Mouse (Mus musculus) left cerebral cortex, adult 8-10 months (tissue): ENCODE data around the gene Tsc1. TPM values are rescaled to one million over a fixed set of nuclear protein-coding genes. Genes with fewer than 3 reads are reported as not detected.

ENCODE experiments used
- DNase-seq, 2 experiments: peaks; one replicate each; pipeline ENCODE4 v3.0.0; 2022; ENCODE audit warnings: low spot score in 2 of 2
- total RNA-seq, 4 experiments: library from RNA; stranded (reverse); gene quantifications; 2 replicates each; pipeline ENCODE4 v1.2.4; 2022

The Tsc1 gene
- total RNA-seq, 4 experiments from 2014 or later, result 54.1 to 61.6 (median 57.4) TPM

DNA sequence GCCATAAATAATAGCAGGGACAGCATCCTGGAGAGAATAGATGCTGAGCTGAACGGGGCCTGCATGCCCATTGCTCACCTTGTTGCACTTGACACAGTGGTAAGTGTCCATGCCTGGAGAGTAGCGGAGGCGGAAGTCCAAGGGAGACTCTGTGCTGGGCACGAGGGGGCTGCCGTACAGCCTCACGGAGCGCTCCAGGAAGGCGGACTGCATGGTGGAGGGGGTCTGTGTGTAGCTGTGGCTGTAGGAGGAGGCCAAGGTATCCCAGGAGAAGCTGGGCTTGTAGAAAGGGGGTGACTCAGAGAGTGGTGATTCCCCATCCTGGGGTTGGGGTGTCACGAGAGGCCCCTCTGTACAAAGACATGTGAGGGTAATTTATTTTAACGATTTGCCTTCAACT, 27.4 kb upstream of the Tsc1 start:
- DNase-seq, result no peak

DNA sequence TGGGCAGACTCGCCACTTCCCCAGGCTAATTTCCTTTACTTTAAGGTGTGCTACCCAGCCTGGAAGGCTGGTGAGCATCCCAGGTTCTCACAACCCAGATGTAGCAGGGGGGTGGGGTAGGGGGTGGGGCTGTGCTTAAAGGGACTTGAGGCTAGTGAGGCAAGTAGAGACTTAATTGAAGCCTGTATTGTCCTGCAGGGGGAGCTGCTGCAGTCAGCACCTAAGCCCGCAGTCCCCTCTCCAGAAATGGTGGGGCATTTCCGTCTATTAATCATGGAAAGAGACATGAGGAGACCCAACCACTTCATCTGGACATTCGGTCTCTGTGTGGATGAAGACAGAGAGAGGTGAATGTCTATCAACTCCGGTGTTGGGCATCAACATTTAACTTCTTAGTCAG, 24.7 kb upstream of the Tsc1 start:
- DNase-seq, result no peak

DNA sequence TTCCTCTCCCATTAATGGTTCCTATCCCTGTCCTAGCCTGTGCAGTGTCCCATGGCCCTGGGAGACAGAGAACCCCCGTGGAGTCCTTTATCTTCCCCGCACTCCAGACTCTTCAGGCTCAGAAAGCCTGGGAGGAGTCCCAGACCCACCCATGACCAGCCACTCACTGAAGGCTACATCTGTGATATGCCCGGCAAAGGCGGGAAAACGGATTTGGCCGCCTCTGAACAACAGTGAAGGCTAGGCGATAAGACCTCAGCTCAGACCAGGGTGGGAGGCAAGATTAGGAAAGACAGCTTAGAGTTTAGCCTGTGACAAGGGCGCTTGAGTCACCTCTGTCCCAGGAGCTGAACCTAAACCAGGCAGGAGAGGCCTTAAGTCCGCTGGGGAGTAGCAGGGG, 24.2 kb upstream of the Tsc1 start:
- no peak for DNase-seq

DNA sequence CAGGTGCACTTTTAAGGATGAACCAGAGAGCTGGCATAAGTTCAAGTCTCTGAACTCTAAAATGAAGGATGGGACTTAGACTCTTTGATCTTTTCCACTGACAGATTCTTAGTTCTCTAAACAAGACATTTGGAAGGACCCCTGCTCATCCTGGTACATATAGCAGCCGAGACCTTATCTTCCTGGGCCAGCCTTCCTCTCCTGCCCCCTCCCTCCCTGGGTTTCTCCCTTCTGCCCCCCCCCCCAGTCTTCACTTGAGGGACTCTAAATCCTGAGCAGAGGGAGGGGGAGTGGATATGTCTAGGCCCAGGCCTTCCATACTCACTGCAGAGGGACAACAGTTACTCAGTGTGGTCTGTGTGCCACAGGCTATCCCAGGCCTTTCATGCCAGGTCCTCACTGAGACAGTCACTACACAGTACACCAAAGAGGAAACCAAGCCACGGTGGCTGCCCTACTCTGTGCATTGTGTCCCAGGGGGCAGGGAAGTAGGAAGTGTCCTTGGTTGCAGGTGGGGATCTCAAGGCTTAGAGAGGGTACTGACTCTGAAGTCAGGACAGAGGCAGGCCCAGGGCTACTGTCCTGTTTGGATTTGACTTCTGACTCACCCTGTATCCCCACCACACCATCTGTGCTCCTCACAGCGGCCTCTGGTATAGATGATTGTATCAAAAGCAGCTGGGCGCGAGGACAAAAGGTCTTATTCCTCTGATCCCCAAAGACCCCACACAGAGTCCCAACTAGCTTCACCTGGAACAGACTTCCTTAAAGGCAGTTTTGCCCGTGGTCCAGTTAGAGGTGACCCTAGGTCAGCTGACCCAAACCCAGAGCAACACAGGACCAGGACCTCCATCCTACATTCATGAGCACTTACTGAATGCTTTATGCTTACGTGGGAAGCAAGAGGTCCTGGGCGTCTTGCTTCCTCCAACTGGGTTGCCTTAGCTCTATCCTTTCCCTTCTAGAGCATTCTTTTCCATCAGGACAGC, 23.2 kb upstream of the Tsc1 start:
- no peak for DNase-seq

DNA sequence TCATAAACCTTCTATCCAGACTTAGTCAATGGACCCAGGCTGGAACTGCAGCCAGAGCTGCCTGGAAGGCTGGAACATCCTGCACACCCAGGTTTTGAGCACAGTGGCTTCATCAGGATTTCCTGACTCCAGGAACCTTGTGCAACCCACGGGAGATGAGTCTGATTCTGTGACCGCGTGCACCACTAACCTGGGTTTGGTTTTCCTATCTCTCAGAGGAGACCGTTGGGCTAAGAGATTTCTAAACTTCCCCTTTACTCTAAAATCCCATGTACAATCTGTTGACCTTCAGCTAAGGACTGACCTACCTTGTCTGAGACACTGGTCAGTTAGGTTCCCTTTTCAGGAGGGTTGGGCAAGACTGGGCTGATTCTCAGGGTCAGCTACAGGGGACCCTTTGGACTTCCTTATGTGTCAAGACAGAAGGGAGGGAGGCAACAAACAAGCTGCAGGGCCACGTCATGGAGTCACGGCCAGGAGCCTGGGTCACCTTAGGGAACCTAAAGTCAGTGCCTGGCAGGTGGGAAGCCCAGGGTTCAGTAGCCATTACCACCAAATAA, 22.2 kb upstream of the Tsc1 start:
- no peak for DNase-seq

DNA sequence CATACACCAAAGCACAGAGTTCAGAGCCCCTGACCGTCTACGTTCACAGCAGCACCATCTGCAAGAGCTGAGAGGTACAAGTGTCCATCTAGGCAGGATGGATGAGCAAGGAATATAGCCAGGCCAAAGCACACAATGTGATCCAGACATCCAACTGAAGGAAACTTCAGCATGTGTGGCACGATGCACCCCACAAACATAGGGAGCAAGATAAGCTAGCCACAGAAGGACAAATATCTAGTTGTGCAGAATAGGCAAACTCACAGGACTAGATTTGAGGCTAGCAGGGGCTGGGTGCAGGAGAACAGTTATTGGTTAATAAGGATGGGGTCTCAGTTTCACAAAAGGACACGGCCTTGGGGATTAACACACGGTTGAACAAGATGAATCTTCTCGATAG, 21.7 kb upstream of the Tsc1 start:
- no peak for DNase-seq

DNA sequence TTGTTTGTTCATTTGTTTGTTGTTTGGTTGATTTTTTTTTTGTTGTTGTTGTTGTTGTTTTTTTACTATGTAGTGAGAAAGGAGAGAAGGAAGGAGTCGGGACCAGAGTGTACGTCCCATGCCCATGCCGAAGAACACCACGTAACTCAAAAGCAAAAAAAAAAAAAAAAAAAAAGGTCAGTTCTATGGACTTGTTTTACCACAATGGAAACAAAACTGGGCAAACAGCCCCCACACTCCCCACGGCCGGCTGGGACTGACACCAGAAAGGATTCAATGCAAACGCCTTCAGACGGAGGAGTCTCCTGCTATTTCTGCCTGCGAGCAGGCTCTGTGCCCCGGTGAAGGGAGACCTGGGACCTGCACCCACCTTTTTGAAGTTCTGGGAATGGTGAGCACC, 20.5 kb upstream of the Tsc1 start:
- no peak for DNase-seq

DNA sequence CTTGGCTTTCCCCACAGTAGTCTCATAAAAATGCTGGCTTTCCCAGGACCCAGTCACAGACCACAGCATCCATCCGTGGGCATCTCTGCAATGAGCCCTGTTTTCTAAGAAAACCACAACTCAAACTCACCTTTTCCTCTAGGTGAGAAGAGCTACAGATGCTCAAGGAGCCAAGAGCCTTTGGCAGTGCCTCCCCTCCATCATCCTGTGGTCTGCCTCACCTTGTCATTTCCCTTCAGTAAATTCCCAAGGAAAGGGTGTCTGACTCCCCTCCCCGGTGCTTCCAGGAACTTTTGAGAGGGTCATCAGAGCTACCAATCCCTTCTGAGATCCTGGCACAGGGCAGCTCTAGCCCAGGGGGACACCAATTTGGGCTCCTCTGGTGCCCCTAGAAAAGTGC, 19.9 kb upstream of the Tsc1 start:
- DNase-seq, result no peak

DNA sequence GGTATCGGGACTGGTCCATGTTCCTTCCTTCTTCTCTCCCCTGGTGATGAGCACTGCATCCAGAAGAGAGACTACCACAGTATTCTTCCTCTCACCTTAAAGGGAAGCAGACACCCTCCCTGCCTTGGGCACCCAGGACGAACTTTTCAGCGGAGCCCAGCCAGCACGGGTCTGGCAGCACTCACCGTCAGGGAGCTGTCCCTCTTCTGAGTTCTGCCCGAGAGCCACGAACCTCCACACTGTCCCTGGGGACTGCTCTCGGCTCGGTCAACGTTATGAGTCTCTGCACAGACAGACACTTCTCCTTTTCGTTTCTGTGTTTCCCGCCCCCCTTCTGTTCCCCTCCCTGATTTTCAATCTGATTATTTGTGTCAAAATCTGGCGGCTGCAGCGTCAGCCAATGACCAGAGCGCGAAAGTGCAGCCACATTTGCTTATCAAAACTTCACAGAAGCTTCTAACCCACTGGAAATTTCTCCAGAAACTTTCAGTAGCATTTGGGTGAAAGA, 19.3 kb upstream of the Tsc1 start, which contains the start of gene Gfi1b:
TSS of gene Gfi1b (minus strand) at position 319 of the 508 bp plus-strand sequence.
- DNase-seq, result no peak

DNA sequence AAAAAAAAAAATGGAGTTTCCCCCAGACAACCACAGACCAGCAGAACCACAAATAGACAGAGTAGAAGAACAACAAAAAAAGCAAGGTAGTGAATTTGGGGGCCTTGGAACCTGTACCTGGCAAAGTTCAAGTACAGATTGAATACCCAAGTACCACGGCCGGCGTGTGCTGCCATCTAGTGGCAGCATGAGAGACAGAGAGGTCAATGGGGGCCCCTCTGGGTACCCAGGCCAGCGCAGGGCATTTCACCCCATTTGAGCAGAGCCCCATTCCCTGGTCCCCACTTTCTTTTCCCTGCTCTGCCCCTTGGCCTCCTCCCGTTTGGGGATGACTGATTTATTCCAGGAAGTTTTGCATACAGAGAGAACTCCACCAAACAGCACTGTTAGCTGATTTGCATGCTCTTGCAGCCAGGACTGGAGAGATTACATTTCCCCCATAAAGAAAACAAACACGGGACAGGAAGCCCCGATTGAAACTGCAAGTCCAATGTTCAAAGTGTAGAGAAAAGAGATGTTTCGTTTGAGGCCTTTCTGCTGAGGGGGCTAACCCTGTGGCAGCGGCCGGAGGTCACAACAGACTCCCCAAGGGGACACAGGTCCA, 18.4 kb upstream of the Tsc1 start:
- DNase-seq, result no peak

DNA sequence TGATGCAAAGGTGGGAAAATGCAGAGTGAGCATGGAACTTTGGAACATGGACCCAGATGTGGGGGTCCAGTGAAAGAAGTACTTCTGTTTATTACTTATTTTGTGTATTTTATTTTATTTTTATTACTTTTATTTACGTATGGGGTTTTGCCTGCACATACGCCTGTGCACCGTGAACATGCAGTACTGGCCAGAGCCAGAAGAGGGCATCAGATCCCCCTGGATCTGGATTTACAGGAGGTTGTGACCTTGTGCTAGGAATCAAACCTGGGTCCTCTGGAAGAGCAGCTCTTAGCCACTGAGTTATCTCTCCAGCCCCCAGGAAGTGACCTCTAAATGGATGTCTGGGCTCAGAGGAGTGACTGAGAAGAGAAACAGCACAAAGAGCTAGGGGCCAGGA, 16.2 kb upstream of the Tsc1 start:
- no peak for DNase-seq

DNA sequence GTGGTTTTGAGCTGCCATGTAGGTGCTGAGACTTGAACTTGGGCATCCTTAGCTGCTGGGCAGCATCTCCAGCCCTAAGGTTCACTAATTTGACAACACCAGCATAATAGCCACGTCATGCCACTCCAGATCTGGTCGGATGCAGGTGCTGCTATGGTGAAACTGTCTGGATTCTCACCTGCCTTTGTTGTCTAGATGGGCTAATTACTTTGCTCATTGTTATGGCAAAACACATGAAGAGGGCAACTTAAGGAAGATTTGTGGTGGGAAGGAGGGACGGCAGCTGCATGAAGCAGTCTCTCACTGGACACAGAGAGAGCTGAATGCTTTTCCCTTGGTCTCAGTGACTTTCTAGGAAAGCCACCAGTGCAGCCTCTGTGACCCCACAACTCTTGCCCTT, 15.0 kb upstream of the Tsc1 start:
- no peak for DNase-seq

DNA sequence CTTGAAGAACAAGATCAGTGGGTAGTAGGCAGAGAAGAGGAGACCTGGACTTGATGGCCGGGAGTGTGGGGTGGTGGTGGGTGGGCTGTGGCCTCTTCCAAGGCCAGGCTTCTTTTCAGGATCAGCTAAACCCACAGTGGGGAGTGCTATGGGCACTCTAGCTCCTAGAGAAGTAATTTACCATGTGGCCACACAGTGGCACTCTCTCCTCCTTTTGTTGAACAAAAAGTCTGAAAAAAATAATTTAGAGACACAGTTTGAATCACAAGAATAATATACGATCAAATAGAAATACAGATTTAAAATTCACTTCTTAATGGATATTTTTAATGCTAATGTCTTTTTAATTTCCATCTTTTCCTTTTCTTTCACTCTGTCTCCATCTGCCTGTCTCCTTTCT, 13.0 kb upstream of the Tsc1 start:
- DNase-seq, result no peak

DNA sequence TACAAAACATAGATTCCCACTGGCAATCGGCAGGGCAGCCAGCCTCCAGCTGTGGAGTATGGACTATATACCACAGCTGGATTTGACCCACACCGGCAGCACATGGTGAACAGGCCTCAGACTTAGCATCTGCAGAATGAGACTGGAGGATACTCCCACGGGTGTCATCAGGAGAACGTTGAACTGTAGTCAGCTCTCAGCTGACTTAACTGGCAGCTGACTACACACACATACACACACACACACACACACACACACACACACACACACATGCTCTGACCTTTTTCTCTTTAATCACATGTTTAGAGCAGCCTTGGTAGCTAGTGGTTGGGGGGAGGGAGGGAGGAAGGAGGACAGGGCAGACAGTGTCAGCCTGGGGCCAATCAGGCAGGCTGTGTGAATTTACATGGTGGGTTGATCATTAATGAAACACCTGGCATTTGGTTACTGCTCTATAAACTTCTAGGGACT, 11.1 kb upstream of the Tsc1 start:
- no peak for DNase-seq

DNA sequence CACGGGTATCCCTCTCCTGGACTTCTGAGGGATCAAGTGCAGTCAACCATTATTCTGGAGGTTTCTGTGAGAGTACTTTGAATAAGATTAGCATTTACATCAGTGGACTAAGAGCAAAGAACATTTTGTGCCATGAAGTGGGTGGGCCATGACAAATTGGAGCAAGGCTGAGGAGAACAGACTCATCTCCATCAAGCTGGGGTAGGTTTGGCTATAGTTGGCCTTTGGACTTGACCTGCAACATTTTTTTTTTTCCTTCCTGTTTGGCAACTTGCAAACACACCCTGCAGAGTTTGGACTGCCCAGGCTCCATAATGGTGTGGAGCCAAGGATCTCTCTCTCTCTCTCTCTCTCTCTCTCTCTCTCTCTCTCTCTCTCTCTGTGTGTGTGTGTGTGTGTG, 8.4 kb upstream of the Tsc1 start:
- DNase-seq, result no peak

DNA sequence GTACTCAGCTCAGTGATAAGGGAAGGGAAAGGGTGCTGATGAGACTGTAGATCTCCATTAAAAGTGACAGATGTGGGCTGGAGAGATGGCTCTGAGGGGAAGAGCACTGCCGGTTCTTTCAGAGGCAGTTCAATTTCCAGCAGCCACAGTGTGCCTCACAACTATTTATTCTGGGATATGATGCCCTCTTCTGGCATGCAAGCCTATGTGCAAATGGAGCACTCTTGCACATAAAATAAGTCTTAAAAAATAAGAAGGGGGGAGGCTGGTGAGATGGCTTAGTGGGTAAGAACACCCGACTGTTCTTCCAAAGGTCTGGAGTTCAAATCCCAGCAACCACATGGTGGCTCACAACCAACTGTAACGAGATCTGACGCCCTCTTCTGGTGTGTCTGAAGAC, 7.9 kb upstream of the Tsc1 start:
- DNase-seq, result no peak

DNA sequence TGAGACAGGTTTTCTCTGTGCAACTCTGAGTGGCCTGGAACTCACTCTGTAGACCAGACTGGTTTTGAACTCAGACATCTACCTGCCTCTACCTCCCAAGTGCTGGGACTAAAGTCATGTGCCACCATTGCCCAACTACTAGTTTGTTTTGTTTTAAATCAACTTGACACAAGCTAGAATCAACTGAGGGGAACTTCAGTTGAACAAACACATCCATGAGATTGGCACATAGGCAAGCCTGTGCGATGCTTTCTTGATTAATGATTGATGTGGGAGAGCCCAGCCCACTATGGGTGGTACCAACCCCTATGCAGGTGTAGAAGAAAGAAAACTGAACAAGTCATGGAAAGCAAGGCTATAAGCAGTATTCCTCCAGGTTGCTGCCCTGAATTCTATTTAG, 5.8 kb upstream of the Tsc1 start:
- no peak for DNase-seq

DNA sequence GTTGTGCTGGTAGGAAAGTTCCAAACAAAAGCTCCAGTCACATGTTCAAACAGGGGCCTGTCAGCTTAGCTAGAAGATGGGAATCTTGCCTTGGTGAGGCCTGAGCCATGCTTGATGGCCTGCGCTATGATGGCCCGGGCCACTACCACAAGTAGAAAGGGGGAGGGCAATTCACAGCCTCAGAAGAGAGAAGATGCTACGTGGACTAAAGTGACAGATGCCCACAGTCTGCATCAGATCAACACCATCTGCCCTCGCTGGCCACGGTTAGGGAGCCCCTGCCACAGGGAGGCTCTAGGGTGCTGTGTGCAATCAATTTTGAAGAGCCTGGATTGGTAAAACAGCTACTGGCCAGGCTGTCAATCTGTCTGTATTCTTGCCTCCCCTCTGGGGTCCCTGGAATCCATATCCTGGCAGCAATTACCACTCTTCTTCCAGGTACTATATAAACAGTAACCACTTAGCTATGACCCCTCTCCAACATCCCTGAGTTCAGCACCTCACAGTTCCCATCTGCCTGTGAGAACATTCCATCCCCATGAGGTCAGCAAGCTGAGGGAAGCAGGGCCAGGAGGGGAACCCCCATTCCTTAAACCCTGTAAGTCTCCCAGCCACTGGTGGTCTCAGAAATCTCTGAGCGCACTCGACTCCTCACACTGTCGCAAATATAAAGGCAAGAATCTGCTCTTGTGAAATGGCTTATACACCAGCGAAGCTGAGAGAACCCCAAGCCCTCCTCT, 3.8 kb upstream of the Tsc1 start:
- DNase-seq, result no peak

DNA sequence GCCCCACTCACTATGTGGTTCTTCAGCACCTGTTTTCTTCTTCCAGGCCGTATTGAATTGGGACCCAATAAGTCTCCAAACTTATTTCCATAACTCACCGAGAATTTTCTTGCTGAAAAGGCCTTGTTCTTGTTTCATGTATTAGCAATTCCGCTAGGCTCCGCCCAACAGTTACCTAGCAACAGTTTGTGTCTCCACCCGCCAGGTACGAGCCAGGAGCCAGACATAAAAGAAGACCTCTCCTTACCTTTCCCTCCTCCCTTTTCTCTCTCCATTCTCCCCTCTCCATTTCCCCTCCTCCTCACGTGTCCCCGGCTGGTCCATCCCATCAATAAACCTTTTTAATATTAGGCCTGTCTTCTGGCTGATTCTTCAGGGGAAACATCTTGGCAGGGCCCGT, 2.7 kb upstream of the Tsc1 start:
- no peak for DNase-seq

DNA sequence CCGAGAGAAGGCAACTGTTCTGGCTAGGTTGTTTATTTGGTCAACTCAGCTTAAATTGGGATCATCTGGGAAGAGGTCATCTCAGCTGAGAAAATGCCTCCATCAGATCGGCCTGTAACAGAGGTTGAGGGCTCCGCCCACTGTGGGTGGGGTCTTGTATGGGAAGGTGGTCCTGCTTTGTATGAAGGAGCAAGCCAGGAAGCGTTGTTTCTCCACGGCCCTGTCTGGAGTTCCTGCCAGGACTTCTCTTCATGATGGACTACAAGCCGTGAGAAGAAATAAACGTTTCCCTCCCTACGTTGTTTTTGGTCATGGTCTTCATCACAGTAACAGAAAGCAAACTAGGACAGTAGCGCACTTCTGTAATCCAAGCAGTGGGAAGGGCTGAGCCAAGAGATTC, 2.1 kb upstream of the Tsc1 start:
- peak in 1 of 2 experiments; percentile 14 for DNase-seq

DNA sequence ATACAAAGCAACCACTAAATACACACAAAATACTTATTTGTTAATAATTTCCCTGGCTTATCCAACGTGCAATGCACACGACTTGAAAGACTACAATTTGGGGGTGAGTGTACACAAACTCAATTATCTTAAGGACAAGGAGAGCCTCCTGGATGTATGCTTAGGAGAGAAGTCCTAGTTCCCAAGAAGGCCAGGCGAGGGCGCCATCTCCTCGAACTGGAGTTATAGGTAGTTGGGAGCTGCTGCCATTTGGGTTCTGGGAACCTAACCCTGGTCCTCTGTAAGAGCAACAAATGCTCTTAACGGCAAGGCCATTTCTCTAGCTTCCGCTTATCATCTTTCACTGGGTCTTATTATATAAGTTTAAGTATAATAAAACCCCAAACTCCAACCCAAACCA, 1.2 kb upstream of the Tsc1 start:
- DNase-seq, result peak; percentile 16 to 19
